Mouse (Mus musculus) thymus, postnatal 14 days (tissue): ENCODE measurements around the gene Popdc2.
A peak's percentile ranks its signal among the peaks of the same experiment; 100 is the strongest.
"Not testable (repeated sequence)": the region's sequence is repeated elsewhere in the genome, so short reads cannot be mapped to it uniquely, and the experiment has no call there.

Experiments
- DNase-seq: peaks from one replicate; pipeline ENCODE4 v3.0.0; 2021

The Popdc2 gene

DNA sequence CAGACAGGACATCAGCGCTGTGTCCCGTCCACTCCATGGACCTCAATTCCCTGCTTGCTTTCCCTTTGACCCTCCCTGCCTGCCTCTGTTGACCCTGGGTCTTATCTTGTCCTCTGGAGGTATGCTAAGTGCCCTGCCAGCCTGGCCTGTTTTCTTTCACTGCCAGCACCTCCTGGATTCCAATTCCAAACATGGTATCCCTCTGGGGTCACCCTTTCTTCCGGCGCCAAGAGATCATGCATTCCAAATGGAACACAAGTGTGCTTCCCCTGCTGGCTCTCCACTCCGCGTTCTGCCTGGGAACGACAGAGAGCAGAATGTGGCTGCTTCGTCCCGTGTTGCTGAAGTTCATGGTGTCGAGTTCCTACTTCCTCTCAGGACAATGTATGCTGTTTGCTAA, at the start of gene Popdc2:
TSS of gene Popdc2 (plus strand) at position 277 of the 400 bp plus-strand sequence.
- DNase-seq, result no peak

DNA sequence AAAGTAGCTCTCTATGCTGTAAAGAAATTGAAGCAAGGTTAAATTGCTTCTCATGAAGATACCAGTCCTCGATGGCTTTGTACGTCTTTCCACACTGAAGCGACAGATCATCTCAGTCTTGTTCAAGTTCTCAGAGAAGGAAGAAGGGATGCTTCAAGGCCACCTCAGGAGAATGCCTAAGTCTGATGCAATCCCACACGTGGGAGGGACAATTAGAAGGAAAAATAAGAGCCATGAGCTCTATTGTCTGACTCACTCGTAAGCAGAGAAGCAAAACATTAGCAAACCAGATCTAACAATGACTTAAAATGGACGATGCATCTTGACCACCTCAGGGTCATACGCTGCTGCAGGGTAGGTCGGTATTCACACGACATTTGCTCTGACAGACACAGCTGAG, 43.5 kb upstream of the Popdc2 start:
- DNase-seq, result no peak

DNA sequence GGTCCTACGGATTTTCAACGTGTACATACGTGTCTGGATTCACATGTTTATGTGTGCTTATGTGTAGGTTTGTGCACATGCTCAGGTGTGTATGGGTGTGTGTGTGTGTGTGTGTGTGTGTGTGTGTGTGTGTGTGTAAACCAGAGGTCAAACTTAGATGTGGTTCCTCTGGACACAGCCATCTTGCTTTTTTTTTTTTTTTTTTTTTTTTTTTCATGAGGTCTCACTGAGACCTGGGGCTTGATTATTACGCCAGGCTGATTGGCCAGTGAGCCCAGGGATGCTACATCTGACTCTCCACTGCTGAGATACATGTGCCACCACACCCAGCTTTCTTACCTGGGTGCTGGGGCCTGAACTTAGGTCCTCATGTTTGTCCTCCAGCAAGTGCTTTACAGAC, 42.9 kb upstream of the Popdc2 start:
- no peak for DNase-seq

DNA sequence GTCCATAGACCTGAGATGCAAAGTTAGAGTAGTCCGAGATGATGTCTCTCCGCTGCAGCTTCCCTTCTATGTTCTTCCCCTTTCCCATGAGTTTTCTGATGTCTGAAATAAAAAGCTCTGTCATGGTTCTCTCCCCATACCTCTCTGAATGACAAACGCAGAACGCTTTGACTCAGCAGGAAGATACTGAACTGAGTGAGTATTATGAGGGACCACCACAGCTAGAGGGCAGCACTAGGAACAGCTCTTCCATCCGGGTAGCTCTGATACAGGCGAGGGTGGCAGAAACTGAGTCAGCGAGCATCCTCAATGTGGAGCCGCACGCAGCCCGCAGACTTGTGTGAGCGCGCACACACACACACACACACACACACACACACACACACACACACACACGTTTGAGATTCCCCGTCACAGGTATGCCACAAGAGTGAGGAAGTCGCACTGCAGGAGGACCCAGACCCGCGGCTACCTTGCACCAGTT, 40.5 kb upstream of the Popdc2 start:
- DNase-seq, result peak; percentile 67

DNA sequence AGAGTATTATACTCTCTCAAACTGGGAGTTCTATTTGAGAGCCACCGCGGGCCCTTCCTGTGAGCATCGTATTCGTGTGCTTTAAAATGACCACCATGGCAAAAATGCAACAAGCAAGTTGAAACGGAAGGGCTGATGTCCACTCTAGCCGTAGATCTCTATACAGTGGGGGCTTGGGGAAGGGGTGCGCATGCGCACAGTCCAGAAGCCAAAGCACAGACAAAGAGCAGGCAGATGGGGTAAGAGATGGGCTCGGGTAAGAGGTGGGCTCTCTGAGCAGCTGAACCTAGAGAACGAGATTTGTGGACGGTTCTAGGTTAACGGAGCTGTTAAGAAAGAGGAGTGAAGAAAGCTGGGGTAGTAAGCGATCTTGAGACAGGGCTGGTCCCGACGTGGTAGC, 37.7 kb upstream of the Popdc2 start:
- no peak for DNase-seq

DNA sequence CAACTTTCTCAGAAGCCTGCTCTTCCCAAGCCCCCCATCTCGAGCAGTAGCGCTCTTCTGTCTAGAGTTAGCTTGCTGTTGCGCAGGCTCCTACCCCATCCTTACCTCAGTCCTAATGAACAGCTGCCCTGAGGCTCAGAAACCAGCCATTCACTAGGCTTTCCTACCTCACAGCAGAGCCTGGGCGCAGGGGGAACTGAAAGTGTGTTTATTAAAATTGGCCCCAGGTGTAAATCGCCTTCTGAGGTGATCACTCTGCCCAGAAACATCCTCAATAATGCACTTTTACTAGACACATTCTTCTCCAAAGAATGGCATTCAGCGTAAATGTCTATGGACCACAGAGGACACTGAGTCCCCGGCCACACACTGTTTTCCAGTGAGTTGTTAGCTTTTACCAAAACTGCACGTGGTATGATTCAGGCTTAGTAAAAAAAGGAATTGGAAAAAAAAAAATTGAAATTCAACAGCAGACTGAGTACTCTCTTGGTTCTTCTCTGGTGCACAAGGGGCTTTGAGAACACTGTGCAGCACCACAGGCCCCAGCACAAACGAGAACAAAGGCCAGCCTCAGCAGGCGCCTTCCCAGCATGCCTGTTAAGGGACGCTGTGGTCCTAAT, 35.1 kb upstream of the Popdc2 start:
- DNase-seq, result no peak

DNA sequence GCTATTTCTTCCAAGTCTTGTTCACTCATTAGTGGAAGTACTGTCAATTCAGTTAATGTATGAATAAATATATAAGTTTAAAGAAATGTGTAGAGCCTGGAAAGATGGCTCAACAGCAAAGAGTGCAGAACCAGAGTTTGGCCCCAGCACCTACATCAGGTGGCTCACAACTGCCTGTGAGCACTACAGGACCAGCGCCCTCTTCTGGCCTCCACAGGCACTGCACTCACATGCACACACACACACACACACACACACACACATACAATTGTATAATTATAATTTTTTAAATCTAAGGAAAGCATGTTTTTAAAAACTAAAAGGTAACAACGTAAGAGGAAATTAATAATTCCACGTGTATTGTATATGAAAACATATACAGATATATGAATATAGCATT, 32.7 kb upstream of the Popdc2 start:
- no peak for DNase-seq

DNA sequence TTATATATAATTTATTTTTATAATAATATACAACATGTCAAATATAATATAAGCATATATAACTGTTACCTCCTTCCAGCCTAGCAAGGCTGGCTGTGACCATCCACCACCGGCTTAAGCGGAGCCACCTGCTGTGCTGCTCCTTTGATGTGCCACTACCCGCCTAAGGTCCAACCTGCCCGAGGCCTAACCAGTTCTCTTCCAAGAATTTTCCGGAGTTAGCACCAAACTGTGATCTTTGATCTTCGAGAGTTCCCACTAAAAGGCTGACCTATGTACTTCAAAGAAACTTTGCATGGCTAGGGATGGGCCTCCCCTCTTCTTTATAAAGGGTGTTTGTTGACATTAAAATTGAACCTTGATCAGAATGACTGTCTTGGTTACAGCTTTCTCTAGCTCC, 27.6 kb upstream of the Popdc2 start:
- no peak for DNase-seq

DNA sequence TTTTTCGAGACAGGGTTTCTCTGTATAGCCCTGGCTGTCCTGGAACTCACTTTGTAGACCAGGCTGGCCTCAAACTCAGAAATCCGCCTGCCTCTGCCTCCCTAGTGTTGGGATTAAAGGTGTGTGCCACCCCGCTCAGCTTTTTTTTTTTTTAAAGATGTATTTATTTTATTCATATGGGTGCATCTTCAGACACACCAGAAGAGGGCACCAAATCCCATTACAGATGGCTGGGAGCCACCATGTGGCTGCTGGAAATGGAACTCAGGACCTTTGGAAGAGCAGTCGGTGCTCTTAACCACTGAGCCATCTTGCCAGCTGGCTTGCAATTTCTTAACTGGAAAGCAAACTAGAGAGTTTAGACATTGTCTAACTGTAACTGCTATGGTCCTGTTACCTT, 23.9 kb upstream of the Popdc2 start:
- DNase-seq, result not testable (repeated sequence)

DNA sequence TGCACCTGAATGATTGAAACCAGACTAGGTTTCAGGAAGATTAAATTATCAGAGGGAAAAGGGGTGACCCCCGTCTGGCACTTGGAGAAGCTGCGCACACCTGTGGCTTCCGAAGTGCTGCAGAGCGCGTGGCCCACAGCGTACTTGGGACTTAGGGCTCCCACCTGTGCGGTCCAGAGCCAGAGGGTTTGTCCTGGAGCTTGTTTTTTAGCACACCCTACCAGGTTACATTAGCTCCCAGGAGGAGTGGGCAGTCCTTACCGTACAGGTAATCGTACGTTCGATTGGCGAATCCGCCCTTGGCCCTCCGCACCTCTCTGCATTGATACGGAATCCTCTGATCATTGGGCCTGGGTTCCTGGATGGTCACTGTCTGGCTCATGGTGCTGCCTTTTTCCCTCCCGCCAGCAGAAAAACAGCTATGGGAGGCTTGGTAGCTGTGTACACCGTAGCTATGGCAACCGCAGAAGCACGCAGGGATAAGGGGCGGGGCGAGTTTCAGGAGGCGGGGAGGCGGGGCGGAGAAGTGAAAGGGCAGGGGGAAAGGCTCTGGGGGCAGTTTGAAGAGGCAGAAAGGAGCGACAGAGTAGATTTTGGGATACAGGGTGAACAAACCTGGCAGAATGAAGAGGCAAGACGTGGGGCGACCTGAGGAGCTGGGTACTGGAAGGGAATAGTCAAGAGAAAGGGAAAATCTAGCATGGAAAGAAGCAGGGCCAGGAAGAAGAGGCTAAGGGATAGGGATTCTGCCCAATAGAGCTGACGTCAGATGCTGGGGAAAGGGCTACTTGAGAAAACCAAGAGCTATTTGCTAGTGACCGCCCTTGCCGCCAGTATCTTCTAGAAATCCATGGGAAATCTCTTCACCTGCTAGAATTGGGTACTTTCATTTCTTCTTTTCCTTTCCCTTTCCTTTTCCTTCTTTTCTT, 20.3 kb upstream of the Popdc2 start, which contains the start of gene Maats1:
TSS of gene Maats1 (minus strand) at position 748 of the 929 bp plus-strand sequence.
- peak; percentile 65 for DNase-seq

DNA sequence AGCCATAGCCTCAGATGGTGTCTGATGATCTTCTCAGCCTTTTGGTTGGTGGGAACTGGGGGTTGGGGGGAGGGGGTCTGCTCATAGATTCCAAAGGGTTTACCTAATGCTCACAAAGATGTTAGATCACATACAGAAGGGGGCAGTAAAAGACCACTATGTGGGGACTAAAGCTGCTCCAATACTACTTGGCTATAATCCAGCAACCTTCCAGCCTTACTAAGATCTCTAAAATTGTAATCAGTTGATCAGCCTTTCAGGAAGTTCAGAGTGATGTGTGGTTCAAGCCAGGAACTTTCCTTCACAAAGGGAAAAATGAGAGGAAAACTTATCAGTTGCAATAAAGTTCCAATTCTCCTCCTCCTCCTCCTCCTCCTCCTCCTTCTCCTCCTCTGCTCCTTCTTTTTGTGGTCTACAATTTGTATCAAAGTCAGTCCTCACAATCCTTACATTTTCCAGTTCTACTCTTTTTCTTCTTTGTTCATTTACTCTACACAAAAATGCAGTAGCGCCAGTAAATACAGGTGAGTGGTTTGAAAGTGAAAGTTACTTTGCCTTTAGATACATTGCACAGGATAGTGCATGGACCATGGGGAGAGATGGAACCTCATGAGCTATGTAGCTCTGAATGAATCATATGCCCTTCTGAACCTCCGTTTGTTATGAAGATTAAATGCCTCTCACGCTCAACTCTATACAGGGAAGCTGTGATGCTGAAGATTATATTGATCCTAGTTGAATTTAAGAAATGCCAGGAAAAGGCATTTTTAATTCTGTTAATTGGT, 16.9 kb upstream of the Popdc2 start:
- DNase-seq, result peak; percentile 25

DNA sequence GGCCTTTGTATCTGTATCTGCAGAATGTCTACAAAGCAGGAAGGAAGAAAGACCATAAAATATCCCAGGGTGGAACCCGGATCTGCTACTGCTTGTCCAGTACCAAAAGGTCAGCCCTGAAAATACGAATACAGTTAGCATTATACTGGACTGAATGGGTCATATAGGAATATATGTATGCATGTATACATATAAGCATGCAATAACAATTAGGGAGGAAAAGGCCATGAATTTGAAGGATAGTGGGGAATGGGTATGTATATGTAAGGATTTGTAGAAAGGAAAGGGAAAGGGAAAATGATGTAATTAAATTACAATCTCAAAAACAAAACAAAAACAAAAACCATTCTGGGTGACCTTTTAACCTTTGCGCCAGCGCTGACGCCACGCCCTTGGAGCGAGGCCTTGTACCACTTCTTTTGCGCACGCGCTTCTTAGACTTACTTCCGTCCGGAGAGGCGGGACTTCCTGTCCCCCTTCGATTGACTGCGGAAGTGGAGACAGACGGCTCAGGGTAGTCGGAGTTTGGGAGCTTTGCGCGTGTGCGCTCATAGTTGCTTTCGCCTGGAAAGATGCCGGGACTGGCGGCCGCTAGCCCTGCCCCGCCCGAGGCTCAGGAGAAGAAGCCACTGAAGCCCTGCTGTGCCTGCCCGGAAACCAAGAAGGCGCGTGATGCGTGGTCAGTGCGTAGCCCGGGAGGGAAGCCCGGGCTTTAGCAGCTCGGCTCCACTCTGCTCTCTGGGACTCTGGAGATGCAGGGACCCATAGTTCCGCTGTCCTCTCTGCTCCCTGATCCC, 15.3 kb upstream of the Popdc2 start, which contains the start of the genes Cox17 and Gm21987:
TSS of gene Cox17 (plus strand) at position 463 of the 797 bp plus-strand sequence.
TSS of gene Gm21987 (plus strand) at position 512 of the 797 bp plus-strand sequence.
- DNase-seq, result peak; percentile 93

DNA sequence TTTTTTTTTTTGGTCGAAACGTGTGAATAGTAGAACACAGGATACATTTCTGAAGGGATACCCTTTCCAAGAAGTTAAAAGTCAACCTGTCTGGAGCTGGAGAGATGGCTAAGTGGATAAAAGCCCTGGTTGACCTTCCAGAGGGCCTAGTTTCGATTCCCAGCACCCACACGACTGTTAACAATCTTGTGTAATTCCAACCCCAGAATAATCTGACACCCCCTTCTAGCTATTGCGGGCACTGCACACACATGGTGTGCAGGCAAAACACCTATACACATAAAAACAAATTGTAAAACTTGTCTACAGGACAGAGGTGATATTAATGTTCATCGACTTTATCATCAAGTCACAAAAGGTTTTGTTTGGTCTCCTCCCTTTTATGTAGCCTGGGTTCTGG, 14.4 kb upstream of the Popdc2 start:
- DNase-seq, result no peak

DNA sequence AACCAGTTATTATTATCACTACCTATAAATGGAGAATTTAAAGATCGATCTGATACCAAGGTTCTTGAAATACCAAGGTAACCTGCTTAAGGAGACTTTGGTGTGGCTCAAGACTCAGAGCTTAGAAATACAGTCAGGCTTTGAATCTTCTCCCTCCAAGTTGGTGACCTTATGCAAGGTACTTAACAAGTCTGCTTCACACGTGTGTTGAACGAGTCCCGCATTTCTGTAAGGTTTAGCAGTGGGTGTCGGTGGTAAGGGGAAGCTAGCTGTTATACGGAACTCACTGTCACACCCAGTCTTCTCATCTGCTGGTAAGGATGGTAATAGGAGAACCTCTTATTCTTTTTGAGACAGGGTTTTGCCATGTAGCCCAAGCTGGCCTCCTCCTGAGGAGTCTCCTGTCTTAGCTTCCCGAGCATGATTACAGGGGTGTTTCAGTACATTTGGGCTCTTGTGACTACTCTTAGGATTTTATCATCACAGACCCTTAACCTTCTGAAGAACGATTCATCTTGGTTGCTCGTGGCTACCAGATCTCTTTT, 13.7 kb upstream of the Popdc2 start:
- DNase-seq, result no peak

DNA sequence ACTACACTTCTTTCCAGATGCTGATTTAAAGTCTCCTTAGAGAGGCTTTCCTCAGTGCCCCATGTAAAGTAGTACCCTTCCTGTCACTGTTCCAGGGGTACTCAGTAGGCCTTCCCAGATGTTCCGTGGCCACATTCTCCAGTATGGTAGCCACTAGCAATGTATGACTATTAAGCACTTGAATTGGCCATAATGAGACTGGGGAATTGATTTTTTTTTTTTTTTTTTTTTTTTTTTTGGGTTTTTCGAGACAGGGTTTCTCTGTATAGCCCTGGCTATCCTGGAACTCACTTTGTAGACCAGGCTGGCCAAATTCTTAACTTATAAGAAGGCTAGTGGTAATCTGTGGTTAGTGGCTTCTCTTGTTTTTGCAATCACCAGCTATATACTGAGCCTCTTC, 12.1 kb upstream of the Popdc2 start:
- DNase-seq, result no peak

DNA sequence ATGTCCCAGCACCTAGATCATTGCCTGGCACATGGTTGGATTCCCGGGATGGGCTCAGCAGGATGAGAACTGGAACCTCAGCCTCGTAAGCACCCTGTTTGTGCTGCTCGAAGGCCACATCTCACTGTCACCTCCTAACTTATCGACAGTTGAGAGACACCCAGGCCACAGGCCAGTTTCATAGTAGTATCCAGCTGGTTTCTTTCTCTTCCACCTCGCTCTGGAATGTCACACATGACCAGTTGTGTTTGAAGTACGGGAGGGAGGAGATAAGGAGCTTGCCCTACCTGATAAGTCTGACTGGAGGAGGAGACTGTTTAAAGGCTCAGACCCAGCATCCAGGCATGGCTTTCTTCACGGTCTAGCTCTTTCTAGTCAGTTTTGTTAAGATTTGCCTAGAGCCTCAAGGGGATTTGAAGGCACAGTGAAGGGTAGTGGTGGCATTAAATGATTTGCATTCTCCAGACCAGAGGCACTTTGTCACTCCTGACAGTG, 11.6 kb upstream of the Popdc2 start:
- no peak for DNase-seq

DNA sequence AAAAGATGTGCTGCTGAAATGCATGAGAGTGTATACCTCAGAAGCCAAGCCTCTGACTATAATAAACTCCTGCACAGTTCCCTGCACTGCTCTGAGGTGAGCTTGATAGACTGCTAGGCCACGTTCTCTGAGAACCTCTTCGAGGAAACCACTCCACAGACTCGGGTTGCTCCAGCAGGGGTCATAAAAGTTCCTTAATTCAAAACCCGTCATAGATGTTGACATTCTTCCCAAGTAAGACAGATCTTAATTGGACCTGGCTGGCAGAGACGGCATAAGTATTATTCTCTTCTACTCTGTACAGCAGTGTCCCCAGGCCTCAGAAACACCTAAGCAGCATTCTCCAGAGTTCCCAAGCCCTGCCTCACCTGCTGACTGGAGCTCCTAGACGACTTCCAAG, 11.1 kb upstream of the Popdc2 start:
- DNase-seq, result no peak

DNA sequence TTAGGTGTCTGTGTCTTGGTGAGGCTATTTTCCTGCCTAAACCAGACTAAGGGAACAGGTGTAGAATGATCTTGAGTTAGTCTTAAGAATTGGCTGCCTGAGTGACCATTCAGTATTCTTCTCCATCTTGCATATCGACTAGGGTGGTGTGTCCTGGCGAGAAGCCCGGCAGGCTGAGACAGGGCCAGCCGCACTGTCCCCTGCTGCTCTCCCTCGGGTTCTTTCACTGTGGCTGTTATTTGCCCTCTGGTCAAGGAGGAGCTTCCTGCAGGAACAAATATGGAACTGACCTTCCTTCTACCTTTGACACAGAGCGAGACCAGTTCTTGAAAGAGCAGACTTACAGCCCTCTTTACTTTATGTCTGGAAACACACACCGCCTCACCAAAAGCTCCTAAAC, 10.0 kb upstream of the Popdc2 start:
- no peak for DNase-seq

DNA sequence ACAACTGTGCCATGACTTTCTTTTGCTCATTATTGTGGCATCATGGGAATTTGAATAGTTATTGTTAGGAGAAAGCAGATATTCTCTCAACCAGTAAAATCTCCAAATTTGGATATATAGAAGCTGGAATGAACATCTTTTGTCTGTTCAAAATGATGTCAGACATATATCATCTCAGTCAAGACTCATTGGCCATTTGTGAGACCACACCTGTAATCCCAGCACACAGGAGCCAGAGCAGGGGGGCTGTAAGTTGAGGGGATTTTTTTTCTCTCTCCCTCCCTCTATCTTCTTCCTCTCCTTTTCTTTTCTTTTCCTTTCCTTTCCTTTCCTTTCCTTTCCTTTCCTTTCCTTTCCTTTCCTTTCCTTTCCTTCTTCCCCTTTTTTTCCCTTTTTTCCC, 9.2 kb upstream of the Popdc2 start:
- DNase-seq, result no peak

DNA sequence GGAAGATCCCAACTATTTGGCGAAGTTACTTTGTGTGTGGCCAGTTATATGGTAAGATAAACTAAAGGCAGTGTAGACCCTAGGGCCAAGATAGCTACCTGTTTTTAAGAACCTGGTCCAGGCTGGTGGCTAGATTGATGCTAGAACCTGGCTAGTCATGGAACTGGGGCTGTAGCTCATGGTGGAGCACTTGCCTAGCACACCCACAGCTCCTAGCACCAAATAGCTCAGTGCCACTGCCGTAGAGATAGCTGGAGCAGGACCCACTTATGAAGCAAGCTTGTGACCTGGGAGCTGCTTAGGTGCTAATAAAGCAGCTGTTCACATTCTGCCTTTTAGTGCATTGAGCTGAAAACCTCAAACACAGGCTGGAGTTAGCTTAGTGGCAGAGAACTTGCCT, 8.4 kb upstream of the Popdc2 start:
- DNase-seq, result no peak

DNA sequence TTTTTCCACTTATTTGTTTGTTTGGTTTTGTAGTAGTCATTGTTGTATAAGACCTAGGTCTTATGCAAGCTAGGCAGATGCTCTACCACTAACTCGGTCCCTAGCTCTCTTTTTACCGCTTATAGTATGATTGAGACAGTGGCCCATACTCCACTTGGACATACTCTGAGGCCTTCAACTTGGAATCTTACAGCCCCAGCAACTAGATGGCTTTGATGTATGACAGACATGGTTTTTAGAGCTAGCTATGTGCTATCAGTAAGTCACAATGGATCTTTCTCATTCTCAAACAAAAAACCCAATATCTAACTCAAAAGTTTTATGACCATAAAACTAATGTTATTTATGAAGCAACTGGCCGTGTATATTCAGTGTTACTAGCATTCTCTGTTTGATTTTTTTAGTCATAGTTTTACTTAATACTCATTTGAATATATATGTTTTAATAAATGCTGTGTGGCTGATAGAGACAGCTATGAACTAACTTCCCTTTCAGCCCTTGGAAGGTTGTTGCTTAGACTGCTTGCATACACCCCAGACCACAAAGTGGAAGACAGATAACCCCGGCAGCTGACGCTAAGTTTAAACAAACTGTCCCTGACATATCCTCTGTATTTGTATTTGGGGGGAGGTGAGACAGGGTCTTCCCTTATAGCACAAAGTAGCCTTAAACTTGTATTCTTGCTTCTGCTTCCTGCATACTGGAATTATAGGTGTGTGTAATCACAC, 7.7 kb upstream of the Popdc2 start:
- no peak for DNase-seq
